Mouse (Mus musculus) thymus, adult 18-20 months (tissue): ENCODE measurements at regions not wholly inside any gene's neighbourhood (a gene's known extent, or its start where the extent isn't known, plus 50 kb on each side); places are given as distances from the start of the nearest gene placed in this dataset.

Experiments
- DNase-seq, 2 experiments: peaks; one replicate each; pipeline ENCODE4 v3.0.0; 2022; ENCODE audit warnings: mixed read lengths in 2 of 2

DNA sequence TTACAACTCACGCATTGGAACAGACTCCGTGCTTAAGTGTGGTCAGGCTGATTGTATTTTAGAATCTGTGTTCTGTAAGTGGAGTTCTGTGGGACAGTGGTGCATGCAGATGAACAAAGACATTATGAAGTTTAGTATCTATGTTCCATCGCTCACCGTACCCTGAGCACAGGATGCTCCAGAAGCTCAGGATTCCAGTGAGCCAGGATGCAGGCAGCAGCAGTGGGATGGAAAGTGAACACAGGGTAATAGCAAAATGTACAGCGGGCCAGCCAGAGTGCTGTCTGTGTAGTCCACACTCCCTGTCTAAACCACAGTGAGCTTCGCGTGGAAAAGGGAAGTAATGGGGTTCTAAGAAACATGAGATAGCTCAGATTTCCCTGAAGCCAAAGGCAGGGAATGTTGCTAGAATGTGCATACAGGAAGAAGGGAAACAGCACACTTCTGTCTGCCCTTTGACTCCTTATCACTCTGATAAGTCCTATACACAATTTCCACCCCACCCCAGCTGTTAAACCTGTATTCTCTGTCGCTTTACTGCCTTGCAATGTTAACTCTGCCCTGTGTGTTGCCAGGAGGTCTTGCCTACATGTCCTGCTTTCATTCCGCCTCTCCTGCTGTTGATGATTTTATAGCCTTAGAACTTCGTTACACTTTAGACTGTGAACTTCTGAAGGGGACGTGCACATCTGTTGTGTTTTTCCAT is 178.3 kb upstream of the Btg1 start:
- DNase-seq = no peak

DNA sequence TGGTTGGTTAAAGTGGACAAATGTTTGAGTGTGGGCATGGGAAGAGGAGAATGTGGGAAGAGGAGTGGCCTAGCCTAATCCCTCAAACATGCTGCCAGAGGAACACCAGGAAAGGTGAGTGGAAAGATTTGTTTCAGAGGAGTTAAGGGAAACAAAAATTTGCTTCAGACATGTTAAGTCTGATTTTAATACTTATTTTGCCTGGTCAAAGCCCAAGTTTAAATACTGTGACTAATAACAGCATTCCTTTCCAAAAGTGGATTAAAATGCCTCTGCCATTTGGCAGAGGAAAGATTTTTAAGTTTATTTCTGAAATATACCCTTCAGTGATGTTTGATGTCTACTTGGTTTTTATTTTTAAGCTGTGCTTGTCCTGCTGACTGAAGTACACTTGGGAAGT is 174.6 kb upstream of the Btg1 start:
- no peak for DNase-seq

DNA sequence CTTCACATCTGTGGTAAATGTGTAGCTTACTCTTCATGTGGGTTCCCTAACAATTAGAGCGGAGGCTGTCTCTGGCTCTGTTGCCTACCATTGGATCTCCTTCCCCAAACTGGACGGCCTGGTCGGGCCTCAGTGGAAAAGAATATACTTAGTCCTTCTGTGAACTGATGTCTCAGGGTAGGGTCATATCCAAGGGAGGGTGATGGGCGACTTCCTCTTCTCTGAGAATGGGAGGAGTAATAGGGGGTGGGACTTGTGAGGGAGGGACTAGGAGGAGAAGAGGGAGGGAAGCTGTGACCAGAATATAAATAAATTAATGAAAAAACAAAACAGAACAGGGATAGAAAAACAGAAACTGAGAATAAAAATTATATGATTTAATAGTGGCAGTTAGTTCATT is 166.5 kb upstream of the Btg1 start:
- DNase-seq = no peak

DNA sequence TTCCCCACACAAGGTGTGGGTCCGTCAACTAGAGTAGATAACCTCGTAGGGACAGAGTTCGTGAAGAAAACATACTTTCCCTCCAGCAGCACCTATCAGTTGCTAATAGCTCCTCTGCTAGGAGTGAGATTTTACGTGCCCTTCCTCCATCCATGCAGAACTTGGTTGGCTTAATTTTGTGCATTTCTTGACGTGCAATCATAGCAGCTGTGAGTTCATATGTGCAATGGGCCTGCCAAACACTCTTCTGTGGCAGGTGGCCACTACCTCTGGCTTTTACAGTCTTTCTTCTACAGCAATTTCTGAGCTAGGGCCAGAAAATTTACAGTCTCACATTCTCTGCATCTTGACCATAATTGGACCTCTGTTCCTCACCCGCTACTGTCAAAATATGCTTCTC is 161.9 kb upstream of the Btg1 start:
- DNase-seq = no peak

- DNase-seq = no peak
These were observed 158.3 kb upstream of the Btg1 start for GRCm38 (mm10) chr10:96458551-96458950.

DNA sequence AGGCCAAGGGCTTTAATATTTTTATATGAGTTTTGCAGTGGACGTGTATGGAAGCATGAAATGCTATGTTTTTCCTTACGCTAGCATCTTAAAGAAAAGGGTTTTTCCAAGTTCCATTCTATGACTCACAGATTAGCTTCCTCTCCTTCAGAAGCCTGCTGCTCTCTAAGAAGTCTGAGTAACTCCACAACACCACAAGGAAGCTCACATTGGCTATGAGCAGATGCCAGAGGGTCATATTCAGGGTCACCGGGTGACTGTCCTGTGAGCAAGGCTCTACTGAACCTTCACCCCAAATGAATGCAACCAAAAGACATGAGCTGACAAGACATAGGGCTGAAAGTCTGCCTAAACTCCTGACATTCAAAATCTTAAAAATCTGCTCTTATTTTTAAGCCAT is 157.6 kb upstream of the Btg1 start:
- DNase-seq = no peak

- DNase-seq = no peak
These were observed 156.7 kb upstream of the Btg1 start for GRCm38 (mm10) chr10:96460151-96460550.

- DNase-seq = no peak
These were observed 156.0 kb upstream of the Btg1 start for GRCm38 (mm10) chr10:96460617-96461338.

GRCm38 (mm10) chr10:96465967-96466366 is 150.8 kb upstream of the Btg1 start:
- no peak for DNase-seq

DNA sequence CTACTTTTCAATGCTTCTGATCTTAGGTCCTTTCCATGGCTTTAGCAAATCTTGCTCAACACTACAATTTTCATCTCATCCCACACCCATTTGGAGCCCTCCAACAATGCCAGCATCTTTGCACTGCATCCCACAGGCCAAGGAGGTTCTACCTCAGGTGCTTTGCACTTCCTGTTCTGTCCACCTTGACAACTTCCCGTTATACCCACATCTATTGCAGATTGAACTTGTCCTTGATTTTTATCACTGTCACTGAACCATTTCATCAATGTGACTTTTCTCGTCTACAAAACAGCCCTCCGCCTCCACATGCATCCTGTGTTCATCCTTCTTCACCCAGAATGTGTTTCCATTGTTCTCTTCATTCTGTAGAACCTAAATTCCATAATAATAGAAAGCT is 150.0 kb upstream of the Btg1 start:
- no peak for DNase-seq

DNA sequence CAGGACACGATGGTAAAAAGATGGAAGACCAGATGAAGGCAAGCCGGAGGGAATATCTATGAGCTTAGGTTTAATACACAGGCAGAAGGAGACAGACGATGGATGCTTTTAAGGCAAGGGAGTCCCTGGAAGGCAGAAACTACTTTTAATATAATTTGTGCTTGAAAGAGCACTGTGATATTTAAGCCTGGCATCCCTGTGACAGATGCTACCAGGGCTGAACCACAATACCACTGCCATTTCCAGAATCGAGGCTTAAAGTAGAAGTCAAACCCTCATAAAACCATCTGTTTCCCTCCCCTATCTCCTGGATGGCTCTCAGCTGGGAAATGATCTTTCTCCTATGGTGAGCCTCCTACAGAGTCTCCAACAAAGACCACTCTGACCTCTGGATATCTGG is 149.1 kb upstream of the Btg1 start:
- no peak for DNase-seq

GRCm38 (mm10) chr10:96471523-96471922 is 145.3 kb upstream of the Btg1 start:
- DNase-seq = no peak

- DNase-seq = no peak
These were observed 137.5 kb upstream of the Btg1 start for GRCm38 (mm10) chr10:96479350-96479749.

DNA sequence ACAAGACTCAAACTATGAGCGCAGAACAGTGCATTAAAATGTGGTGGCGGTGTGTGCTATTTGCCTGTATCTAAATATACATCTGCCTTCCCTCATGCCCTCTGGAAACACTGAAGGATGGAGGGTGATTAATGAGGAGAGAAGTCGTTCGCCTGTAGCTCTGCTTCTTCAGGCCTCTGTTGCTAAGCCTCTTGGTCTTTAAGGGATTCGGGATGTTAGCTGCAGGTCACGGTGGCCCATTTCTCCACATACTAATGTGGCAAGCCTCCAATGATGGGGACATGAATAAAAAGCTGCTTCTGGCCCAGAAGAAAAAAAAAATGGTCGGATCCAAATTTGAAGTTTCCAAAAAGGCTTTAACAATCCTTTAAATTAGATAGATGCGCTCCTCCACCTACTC is 137.0 kb upstream of the Btg1 start:
- DNase-seq = no peak

DNA sequence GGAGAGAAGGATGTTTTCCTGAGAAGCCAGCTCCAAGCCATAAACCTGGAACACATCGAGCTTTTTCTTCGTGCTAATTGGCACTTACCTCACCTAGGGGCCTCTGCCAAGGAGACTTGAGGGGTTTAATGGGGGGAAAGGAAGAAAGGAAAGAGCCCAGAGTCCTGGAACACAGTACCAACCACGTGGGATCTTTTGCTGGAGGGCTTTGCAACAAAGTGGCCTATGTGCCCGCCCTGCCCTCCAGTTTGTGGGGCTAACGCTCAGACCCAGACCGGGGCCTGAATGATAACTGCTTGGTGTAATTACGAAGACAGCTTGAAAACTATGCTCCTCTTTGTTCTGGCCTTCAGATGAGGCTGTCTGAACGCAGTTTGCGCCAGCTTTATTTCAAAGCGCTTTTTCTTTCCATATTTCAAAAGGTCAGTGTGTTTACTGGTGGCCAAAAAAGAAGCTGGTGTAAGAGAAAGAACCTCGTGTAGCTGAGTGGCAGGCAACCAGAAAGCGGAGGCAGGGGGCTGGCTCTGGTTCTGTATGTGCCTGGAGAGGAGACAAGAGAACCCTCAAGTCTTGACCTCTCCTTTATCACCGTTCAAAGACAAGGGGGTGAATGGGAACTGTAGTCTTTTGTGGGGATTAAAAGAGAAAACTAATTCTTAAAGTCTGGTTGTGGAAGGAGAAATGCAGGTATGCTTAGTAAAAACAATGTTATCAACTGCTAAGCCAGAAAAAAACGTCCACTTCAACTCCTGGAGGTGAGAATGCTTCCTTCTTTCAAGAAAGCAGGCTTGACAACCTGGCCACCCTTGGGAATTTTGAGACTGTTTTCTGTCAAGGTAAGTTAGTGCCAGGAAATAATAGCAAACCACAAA is 136.1 kb upstream of the Btg1 start:
- DNase-seq = no peak

DNA sequence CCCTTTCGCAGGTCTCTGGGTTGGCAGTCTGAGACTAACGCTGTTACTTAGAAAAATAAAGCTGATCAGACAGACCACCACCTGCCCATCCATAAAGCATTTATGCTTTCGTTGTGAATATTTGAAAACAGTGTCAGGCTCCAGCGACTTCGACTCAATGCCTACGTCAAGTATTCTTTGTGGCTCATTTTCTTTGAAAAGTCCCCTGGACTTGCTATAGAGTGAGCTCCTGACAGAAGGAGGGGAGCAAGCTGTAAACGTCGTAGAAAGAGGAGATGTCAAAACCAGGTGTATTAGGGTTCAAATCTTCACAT is 135.5 kb upstream of the Btg1 start:
- no peak for DNase-seq

DNA sequence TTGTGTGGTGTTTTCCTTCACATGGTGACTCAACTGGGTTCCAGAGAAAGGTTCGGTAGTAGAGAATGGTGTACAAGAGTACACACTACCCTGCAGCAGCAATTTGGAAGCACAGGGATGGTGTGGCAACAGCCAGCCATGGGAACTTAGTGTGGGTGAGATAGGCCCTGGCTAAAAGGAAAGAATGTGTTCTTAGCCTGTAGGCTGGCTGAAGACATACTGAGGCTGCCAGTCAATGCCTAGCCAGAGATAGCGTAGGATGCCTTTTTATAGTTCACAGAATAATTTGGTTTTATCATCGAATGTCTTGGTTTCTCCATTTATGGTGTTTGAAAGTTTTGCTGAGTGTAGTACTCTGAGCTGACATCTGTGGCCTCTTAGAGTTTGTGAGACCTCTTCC is 130.1 kb upstream of the Btg1 start:
- no peak for DNase-seq

DNA sequence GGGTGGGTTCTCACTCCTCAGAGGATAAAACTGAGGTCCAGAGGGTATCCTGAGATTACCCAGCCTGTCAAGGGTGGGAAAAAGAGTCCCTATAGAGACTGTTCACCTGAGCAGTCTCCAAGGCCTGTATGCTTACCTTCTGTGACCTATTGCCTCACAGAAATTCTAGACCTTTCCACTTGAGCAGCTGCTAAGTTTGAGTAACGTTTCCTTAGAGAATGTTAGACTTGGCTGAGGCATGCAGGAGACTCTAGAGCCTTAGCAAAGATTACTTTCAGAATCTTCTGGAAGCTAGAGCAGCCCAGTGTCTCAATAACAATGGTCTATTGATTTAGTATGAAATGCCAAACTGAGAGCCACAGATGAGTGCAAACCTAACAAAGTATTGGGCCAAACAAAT is 123.1 kb upstream of the Btg1 start:
- no peak for DNase-seq

DNA sequence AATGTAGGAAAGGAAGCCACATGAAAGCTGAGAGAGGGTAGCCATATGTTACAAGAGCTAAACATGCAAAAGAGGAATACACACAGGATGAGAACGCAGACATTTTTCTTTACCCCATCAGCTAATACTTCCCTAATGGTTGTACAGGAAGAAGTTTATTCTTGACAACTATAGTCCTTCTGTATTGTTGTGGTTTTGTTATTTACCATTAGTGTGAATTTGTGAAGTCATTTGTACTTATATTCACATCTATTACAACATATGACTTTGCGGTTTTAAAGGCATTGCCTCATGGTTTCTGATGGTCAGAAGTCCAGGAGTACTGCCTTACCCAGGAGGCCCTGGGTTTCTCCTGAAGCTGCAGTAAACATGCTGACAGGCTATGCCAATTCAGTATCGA is 120.1 kb upstream of the Btg1 start:
- no peak for DNase-seq

DNA sequence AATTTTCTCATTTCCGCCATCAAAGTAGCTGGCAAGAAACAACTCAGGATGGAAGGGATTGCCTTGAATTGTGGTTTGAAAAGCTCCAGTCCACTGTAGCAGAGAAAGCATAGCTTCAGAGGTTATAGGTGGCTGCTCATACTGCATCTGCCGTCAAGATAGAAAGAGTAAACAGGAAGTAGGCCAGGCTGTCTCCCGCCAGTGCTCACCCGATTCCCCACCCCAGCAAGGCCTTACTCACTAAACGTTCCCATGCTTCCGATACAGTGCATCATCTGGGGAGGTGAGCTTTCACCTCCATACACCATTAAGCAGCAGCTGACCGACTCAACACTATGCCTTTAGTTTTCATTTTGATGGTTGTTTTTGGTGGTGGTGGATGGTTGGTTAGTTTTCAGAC is 119.3 kb upstream of the Btg1 start:
- no peak for DNase-seq

DNA sequence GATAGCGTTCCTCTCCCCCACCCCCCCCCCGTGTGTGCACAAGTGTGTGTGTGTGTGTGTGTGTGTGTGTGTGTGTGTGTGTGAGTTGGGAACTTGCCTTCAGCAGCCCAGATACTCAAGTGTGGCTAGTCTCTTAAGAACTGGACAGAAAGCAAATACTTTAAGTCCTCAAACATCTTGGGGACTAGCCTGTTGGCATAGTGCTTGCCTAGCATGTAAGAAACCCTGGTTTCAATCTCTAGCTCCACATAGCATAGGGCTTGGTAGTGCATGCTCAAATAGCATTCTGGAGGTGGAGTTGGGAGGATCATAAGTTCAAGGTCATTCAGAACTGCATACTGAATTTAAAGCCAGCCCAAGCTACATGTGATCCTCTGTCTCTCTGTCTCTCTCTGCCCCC is 117.5 kb upstream of the Btg1 start:
- DNase-seq = no peak

DNA sequence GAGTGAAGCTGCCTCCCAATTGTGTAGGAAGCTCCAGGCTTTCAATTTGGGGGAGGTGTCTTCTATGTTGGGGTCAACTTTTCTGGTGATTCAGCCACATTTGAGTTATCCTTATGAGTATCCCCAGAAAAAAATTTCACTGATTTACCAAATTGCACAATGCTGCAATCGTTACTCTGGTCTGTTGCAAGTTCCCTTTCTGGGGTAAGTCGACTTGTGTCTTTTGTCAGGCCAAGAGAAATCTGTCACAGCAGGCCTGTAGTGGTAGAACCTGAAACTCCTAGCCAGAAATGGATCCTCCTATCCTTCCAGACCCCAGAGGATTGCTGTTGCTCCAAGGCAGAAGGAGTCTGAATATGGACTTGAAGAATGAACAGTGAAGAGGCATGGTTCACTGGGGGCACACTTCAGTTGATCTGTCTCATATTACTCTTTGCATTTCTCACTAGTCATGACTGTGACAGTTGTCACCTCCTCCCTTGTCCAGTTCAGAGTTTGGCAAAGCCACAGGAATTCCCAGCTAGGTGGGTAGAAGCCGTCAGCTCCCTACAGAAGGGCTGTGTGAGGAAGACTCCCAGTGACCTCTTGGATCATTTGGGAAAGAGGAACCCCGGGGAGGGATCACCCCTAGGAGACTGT is 114.6 kb upstream of the Btg1 start:
- DNase-seq = no peak

- no peak for DNase-seq
These were observed 114.1 kb upstream of the Btg1 start for GRCm38 (mm10) chr10:96502736-96503135.

GRCm38 (mm10) chr10:96504340-96504739 is 112.5 kb upstream of the Btg1 start:
- no peak for DNase-seq
